Mouse (Mus musculus) cerebellum, postnatal 10 days (tissue): ENCODE results near the gene Mrpl48.
"Not testable (repeated sequence)": the region's sequence is repeated elsewhere in the genome, so short reads cannot be mapped to it uniquely, and the experiment has no call there.

Experiments
- DNase-seq, 2 experiments: peaks; one replicate each; pipeline ENCODE4 v3.0.0; 2021; ENCODE audit warnings: mixed read lengths in 2 of 2

The Mrpl48 gene

GRCm38 (mm10) chr7:100582727-100583236 lies 25.3 kb downstream of the Mrpl48 start:
- peak; percentile 91 to 94 for DNase-seq

GRCm38 (mm10) chr7:100582235-100582634 lies 25.9 kb downstream of the Mrpl48 start:
- no peak for DNase-seq

GRCm38 (mm10) chr7:100578794-100579193 lies 29.3 kb downstream of the Mrpl48 start:
- DNase-seq: no peak

DNA sequence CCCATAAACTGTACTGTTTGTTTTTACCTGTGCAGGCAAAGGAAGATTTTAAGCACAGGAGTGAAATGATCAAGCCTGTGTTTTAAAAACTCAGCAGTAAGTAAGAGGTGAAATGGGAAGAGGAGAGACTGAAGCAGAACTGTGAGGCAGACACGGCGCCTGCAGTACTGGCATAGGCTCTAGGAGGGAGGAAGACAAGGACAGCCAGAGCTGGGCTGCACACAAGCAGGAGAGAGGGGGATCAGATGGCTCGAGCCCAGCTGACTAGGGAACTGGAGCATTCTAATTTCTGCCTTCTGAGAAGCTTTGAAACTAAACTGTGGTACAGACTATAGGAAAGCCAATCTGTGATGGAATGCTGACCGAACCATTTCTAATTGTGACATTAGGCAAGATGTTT lies 35.4 kb downstream of the Mrpl48 start:
- peak; percentile 25 to 34 for DNase-seq

GRCm38 (mm10) chr7:100572061-100572460 lies 36.0 kb downstream of the Mrpl48 start:
- peak; percentile 16 to 24 for DNase-seq

GRCm38 (mm10) chr7:100570930-100571715 lies 37.0 kb downstream of the Mrpl48 start:
- DNase-seq: no peak

- no peak for DNase-seq
Measured at GRCm38 (mm10) chr7:100569907-100570306, 38.2 kb downstream of the Mrpl48 start.

GRCm38 (mm10) chr7:100567238-100567637 lies 40.9 kb downstream of the Mrpl48 start:
- not testable (repeated sequence) for DNase-seq

GRCm38 (mm10) chr7:100561861-100562587 lies 46.1 kb downstream of the Mrpl48 start:
- peak in 1 of 2 experiments; percentile 11 for DNase-seq

GRCm38 (mm10) chr7:100559331-100559730 lies 48.8 kb downstream of the Mrpl48 start:
- no peak for DNase-seq

- DNase-seq: no peak
Measured at GRCm38 (mm10) chr7:100557241-100557640, 50.9 kb downstream of the Mrpl48 start.

GRCm38 (mm10) chr7:100555431-100555951 lies 52.6 kb downstream of the Mrpl48 start:
- peak; percentile 51 to 61 for DNase-seq

DNA sequence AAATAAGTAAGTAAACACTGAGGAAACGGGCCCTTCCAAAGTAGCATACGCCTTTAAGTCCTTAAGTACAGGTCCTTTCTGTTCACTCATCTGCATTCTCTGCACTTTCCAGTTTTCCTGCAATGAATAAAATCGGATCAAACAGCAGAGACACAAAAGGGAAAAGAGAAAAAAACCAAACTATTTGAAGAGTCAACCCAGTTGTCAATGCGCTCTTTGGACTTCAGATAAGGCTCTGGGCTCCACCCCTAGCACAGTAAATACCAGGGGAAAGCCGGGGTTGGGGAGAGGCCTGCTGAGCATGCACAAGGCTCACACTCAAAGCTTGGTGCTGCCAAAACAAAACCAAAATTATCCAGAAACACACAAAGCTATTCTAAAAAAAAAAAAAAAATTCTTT lies 53.2 kb downstream of the Mrpl48 start:
- DNase-seq: peak in 1 of 2 experiments; percentile 12

DNA sequence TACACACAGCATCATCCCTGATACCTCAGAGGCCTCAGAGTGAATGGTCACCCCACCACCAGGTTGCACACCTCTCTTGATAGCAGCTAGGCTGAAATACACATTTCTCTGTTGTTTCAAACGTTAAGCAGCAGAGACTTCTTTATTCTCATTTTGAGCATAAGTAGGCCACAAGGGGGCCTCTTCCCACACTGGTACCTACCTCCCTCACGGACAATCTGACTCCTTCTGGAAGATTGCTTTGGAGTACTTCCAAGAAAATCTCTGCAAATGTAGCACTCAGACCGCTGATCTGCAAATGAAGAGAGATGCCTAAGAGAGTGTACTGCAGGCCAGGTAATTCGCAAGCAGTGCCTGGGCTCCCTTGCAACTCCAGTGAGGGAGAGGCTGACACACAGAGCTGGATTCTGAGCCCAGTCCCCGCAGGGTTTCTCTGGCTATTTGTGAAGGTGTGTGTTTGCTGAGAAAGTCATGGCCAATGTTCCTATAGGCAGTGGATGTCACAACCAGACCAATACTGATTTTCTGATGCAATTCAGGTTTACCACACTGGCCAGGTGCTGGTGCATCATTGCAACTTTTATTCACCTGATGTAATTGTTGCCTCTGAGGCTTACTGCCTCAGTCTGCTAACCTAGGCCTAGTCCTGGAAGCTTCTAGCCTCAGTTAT lies 57.6 kb downstream of the Mrpl48 start:
- peak; percentile 40 to 52 for DNase-seq

DNA sequence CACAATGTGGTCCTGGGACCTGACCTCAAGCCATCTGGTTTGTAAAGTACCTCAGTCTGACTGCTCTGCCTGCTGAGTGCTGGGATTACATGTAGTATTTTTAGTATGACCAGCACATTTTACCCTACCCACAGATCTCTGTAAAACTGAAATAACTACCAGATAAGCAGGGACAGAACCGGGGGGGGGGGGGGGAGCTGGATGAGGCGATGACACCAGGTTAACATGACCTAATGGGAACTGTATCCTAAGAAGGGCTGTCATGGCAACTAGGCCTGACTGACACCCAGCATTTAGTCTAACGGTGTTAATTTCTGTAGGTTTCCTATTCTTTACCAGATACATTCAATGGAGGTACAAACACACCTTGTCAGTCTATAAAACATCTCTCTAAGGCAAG lies 58.3 kb downstream of the Mrpl48 start:
- no peak for DNase-seq

DNA sequence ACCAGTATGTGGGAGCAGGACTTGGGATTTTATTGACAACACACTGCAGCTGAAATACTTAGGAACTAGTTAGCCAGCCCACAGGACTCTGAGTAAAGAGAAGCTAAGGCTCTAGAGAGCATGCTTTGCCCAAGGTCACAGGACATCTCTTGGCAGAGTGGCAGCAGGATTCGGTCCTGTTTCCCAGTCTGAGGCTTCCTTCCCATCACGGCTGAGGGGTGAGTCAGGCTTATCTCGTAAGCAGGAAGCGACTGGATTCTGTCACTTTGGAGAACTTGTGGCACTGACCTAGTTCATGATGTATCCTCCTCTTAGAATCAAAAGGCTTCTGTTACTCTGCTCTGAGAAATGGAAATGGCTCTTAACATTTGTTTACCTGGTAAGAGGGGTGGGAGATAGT lies 60.5 kb downstream of the Mrpl48 start:
- no peak for DNase-seq

GRCm38 (mm10) chr7:100544437-100544836 lies 63.7 kb downstream of the Mrpl48 start:
- no peak for DNase-seq

GRCm38 (mm10) chr7:100539516-100539915 lies 68.6 kb downstream of the Mrpl48 start:
- no peak for DNase-seq

- no peak for DNase-seq
Measured at GRCm38 (mm10) chr7:100537519-100537902, 70.6 kb downstream of the Mrpl48 start.

GRCm38 (mm10) chr7:100536804-100537518 lies 71.1 kb downstream of the Mrpl48 start, which contains the start of gene Coa4:
Gene Coa4, plus strand, starts transcription at chr7:100537071.
- DNase-seq: peak; percentile 95 to 96

DNA sequence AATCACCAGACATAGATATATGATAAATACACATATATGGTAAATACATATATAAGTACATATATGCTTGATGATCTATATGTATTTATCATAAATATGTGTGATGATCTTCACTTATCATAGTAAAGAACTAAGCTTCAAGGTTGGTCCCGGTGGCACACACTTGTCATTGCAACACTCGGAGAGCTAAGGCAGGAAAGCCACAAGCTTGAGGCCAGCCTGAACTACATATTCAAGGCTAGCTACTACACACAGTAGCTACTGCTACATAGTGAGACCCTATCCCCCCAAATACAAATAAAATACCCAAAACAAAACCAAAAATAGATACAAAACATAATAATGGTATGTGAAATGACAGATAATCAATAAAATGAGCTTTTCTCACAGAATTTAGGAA lies 72.3 kb downstream of the Mrpl48 start:
- no peak for DNase-seq

DNA sequence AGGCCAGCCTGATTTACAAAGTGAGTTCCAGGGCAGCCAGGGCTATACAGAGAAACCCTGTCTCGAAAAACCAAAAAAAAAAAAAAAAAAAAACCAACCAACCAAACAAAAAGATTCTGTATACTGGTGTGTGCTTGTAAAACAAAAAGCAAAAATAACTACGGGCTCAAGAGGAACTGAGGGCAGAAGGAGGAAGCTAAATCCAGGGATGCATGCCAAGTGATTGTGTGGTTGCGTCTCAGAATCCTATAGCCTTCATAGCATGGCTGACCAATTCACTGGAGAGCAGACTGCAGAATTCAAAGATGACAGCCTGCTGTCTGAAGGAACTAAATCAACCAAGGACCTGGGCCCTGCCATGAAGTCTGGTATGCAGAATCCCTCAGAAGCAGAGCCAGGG lies 73.9 kb downstream of the Mrpl48 start:
- DNase-seq: no peak
